Mouse (Mus musculus): ENCODE results near the gene Gtf2f2.

The Gtf2f2 gene

GRCm38 (mm10) chr14:75863549-75864409 is 146.9 kb downstream of the Gtf2f2 start:
- peak; percentile 80 for DNase-seq (ENCODE audit: low spot score)

GRCm38 (mm10) chr14:75862701-75863100 is 148.0 kb downstream of the Gtf2f2 start:
- DNase-seq (ENCODE audit: low spot score) = no peak

- no peak for DNase-seq (ENCODE audit: low spot score)
These were observed 151.0 kb downstream of the Gtf2f2 start for GRCm38 (mm10) chr14:75859619-75860018.

- DNase-seq (ENCODE audit: low spot score) = no peak
These were observed 152.5 kb downstream of the Gtf2f2 start for GRCm38 (mm10) chr14:75858181-75858580.

- DNase-seq (ENCODE audit: low spot score) = no peak
These were observed 155.2 kb downstream of the Gtf2f2 start for GRCm38 (mm10) chr14:75855263-75855992.

- DNase-seq (ENCODE audit: low spot score) = no peak
These were observed 158.6 kb downstream of the Gtf2f2 start for GRCm38 (mm10) chr14:75852016-75852415.

- DNase-seq (ENCODE audit: low spot score) = no peak
These were observed 159.8 kb downstream of the Gtf2f2 start for GRCm38 (mm10) chr14:75850819-75851218.

GRCm38 (mm10) chr14:75849842-75850568 is 160.7 kb downstream of the Gtf2f2 start:
- no peak for DNase-seq (ENCODE audit: low spot score)

GRCm38 (mm10) chr14:75849236-75849635 is 161.4 kb downstream of the Gtf2f2 start:
- no peak for DNase-seq (ENCODE audit: low spot score)

GRCm38 (mm10) chr14:75848482-75848881 is 162.2 kb downstream of the Gtf2f2 start:
- no peak for DNase-seq (ENCODE audit: low spot score)

GRCm38 (mm10) chr14:75847669-75848068 is 163.0 kb downstream of the Gtf2f2 start:
- no peak for DNase-seq (ENCODE audit: low spot score)
